Mouse (Mus musculus): ENCODE measurements around the gene Itgb7. TPM values are rescaled to one million over a fixed set of nuclear protein-coding genes. Genes with fewer than 3 reads are reported as not detected.

Gene Itgb7
- total RNA-seq (2021) = 1.5 and 2.0 TPM in 2 replicates
- long read RNA-seq, transcript Itgb7-201 (15 exons, 2,683 nt) = major isoform, 5 of 5 reads
- long read RNA-seq, partial matches to known transcripts = 0 of 5 reads
- long read RNA-seq, other reads (novel, unspliced or antisense) = 0 of 5 reads

DNA sequence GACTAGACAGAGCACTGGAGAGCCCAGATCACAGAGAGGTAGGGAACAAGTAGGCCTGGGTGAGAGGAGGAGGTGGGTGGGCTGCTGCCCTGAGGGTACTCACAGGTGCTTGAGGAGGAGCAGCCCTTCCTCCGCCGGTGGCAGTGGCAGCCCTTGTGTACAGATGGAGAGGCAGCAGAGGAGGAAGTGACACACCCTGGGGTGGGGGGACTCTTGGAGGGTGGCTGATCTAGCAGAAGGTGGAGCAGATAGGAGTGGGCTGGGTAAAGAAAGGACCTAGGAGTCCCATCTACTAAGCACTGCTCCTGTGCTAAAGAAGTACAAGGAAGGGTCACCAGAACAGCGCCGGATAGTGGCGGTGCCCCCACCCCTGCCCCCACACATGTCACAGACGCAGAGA, at the start of gene Itgb7:
Gene Itgb7 (minus strand): TSS at position 197 of the 400 bp plus-strand sequence.
- no peak for DNase-seq

DNA sequence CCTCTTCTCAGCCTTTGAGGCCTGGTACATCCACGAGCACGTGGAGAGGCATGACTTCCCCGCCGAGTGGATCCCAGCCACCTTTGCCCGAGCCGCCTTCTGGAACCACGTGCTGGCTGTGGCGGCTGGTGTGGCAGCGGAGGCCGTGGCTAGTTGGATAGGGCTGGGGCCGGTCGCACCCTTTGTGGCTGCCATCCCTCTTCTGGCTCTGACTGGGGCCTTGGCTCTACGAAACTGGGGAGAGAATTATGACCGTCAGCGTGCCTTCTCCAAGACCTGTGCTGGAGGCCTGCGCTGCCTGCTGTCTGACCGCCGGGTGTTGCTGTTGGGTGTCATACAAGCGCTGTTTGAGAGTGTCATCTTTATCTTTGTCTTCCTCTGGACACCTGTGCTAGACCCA, 48.9 kb upstream of the Itgb7 start:
- DNase-seq = no peak

DNA sequence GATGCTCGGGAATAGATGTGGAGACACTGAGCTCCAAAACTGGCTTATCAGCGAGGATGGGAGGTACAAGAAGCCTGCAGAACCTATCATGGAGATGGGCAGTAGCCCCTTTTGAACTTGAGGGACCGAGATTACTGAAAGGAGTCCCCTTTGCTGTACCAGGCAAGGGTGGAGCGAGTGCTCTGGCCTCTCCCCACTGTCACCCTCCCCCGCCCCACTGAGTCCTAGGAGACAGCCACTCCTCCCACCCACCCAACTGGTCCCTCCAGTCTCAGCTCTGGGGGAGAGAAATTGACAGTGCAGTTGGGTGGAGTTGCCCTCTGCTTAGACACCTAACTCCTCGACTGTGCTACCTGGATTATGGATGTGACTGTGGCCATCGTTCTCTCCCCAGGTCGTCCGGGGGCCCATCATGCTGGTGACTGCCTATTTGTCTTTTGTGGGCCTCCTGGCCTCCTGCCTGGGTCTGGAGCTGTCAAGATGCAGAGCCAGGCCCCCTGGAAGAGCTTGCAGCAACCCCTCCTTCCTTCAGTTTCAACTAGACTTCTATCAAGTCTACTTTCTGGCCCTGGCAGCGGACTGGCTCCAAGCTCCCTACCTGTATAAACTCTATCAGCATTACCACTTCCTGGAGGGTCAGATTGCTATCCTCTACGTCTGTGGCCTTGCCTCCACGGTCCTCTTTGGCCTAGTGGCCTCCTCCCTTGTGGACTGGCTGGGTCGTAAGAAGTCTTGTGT, 48.2 kb upstream of the Itgb7 start:
- DNase-seq = no peak

DNA sequence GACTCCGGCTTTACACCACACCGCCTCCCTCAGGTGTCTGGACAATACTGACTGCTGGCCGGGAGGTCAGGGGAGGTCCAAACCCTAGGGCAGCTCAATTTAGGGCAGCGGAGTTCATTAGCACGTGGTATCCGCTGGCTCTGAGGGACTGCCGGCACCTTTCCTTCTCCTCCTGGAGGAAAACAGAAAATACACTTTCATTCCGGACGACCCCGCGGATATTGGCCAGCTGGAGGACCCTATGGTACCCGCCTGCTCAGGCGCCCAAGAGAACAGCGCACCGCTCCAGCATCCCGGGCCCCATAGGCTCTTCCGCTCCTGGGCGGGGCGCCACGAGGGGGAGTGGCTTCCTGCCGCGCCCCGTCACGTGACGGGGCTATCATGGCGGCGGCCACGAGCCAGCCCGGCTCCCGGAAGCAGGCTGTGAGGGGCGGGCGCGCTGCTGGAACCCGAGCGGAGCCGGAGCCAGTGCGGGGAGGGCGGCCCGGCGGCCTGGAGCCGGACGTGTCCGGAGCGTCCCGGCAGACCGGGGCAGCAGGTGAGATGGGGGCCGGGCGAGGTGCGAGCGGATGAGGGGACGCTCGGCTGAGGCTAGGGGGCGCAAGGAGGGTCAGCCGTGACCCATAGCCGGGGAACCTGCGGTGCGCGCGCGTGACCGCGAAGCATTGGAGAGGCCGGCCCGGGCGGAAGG, 47.5 kb upstream of the Itgb7 start, which contains the start of gene Mfsd5:
Gene Mfsd5 (plus strand): TSS at position 363 of the 691 bp plus-strand sequence.
- peak; percentile 90 for DNase-seq

DNA sequence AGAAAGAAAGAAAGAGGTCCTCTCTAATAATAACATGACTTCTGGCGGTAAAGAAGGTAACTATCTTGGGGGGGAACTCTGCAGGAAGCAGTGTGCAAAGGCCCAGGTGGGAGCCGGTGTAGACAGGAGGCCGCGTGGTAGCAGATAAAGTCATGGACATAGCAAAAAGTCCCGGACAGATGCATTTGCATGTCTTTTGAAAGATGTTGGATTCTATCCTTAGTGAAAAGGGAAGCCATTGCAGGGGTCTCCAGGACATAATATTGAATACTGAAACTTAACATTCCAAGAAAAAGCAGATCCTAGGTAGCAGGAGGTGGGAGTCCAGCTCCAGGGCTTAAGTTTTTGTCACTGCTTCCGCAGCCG, 47.0 kb upstream of the Itgb7 start:
- no peak for DNase-seq

DNA sequence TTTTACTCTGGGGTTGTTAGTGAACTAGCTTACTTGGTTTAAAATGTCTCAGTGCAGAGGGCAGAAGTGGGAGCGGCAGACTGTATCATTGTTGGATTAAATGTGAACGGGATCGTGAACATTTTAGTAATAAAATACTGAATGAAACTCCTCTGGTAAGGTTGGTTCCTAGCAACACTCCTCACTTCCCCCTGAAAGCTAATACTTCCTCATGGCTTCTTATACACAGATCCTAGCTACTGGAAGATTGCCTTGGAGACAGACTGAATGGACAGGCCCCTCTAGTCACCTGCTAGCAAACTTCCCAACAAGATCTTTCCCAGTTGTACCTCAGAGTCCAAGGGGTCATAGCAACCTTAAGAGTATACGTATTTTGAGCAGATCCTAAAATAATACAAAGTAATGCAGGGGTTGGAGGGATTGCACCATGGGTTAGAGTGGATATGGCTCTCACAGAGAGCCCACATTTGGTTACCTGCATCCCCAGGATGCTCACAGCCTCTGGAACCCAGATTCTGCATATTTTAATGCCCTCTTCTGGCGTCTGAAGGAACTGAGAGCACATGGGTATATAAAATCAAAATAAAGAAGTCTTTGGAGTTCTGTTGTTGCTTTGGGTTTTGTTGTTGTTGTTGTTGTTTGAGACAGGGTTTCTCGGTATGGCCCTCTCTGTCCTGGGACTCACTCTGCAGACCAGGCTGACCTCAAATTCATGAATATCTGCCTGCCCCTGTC, 42.4 kb upstream of the Itgb7 start:
- no peak for DNase-seq

DNA sequence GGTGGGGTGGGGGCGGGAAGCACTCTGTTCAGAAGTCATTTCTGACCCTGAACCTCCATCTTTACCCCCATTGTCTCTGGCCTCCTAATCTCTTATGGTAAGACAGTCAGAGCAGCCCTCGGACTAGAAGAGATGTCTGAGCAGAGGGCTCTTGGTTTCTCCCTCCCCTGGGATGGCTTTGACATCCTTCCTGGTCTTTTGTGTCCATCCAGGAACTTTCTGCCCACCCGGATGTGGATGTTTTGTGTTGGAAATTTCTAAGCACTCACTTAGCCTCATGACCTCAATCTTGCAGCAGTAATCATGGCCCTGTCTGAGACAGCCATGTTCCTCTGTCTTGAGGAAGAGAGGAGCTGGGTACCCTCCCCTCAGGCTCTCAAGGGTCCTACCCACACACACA, 39.7 kb upstream of the Itgb7 start:
- no peak for DNase-seq

DNA sequence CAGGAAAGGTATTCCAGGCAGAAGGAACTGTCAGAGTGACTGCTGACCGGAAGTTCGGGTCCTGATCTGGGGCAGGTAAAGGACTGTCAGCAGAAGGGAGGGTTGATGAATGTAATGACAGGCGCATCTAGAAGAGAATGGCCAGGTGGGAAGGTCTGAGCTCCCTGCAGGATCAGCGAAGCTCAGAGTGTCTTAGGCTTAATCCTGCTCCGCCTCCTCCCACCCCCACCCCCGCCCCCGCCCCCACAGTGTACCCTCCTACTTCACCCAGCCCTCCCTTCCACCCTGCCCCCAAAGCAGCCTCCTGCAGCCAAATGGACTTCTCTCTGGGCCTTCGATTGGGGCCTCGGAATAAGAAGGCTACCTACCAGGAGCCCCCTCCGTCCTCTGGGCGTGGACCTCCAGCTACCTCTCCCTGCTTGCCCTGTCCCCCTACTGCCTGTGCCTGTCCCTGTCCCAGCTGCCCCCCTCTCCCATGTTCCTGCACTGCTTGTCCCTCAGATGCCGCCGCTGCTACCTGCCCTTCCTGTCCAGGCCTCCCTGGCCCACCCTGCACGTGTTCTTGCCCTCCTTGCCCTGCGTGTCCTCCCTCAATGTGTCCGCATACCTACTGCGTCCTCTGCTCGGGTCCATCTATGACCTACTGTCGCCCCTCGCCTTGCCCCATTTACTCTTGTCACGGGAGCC, 38.7 kb upstream of the Itgb7 start, which contains the start of gene Gm9918:
Gene Gm9918 (plus strand): TSS at position 290 of the 687 bp plus-strand sequence.
- DNase-seq = no peak

DNA sequence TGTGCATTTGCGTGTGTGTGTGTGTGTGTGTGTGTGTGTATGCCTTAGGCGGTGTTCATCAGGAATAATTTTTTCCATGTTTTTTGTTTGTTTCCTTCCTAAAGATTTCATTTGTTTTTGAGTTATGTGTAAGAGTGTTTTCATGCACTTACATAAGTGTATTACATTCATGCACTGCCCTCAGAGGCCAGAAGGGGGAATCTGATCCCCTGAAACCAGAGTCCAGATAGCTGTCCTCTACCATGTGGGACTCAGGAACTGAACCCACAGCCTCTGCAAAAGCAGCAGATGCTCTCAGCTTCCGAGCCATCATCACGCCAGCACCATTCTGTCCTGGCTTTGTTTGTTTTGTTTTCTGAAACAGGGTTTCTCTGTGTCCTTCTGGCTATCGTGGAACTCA, 33.8 kb upstream of the Itgb7 start:
- no peak for DNase-seq

DNA sequence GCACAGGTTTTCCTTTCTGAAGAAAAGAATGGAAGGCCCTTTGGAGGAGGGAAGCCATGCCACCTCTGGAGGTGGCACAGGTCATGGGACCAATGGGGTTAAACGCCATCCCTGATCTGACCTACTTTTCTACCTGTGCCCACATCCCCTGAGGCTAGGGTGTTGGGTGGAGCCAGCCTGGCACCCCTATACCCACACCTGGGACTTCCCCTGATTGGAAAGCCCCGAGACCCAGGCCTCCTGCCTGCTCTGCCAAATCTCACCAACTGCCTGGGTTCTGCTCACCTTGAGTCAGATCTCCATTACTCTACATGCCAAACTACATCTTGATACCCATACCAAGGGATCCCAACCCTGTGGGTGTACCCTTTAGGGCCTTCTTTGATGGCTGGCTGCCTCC, 31.3 kb upstream of the Itgb7 start:
- DNase-seq = no peak

DNA sequence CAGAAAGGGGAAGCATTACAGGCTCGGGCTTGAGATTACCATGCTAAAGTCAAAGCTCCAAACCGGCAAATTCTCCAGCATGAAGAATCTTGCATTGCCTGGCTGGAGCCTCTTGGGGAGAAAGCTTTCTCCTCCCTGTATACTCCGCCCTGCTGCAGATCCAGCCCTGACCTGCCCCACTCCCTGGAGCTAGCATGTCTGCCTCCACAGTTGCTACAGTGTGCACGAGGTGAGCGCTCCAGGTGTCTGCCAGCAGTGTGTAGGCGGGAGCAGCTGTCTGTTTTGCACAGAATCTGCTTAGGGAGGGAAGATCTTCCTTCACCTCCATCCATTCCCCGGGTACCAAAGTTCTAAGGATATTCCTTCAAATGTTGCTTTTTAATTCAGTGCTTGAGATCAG, 30.8 kb upstream of the Itgb7 start:
- no peak for DNase-seq

DNA sequence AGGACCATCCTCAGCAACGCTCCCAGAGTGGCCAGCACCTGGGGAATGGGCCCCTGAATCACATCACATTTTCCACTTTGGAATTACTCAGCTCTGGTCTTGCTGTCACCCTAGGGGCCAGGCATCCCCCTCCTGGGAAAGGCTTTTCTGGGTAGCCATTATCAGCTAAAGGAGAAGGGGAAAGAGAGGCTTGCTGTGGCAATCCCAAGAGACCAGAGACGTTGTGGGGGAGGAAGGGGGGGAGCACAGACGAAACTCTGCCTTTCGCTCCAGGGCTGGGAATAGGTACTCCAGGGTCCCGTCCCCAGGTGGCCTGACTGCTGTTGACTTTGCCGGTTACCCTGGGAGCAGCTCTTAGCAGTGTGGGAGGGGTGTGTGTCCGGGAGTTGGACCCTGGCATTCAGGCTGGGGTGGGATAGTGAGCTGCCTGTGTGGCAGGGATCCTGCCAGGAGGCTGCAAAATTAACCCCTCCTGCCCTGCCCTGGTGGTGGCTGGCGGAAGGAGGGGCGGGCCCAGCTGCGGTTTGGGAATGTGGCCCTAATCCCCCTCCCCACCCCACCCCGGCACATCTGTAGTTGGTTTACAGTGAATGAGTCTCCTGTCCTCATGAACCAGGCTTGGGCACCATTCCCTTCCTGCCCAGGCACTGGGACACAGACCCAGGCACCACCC, 27.0 kb upstream of the Itgb7 start:
- no peak for DNase-seq

DNA sequence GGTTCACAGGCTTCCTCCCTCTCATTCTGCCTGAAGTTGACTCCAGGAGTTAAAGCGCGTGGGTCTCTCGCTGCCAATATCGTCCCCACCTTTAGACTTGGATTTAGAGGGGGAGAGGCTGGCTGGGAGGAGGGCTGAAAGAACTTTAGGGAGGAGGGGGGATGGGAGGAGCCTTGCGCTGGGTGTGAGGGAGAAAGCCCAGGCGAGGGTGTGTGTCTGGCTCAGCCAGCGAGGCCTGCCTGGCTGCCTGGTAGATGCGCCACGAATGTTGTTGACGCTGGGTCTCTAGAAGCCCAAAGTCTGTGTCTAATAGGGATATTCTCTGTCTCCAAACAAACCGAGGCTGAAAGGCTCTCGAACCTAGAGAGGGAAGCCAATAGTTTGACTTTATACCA, 26.3 kb upstream of the Itgb7 start:
- DNase-seq = no peak

DNA sequence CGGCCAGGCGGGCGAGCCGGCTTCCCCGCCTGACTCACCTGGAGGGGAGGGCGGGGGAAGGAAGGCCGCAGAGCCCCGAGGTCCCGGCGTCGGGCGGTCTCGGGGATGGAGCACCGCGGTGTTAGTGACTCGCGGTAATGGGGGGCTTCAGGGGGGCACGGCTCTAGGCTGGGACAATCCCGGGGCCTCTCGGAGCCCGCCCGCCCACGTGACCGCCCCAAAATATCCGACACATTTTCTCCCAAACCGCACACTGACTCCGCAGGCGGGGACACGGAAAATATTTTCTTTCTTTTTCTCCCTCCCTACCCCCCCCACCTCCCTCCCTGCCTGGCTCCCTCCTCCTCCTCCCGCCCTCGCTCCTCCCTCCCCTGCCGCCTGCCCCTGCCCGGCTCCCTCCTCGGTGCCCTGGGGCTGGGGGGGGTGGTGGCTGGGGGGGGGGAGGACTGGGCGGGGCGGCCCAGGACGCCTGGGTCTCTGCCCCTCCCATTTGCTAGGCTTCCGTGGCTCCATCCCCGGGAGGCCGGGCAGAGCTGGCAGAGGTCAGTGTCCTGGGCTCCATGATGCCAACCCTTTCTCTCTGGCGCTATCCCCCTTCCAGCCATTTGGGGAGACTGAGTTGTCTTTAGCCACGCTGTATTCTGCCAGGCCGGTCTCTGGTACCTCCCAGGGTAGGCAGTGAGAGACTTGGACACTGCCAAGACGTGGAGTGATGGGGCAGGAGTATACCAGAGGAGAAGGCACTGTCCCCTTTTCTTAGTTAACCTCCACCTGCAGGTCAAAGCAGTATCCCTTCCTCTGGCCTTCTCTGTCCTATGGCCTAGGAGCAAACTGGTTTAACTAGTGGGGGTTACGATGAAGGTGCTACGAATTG, 25.7 kb upstream of the Itgb7 start, which contains the start of gene Rarg:
Gene Rarg (minus strand): TSS at position 316 of the 874 bp plus-strand sequence.
- DNase-seq = peak; percentile 63

DNA sequence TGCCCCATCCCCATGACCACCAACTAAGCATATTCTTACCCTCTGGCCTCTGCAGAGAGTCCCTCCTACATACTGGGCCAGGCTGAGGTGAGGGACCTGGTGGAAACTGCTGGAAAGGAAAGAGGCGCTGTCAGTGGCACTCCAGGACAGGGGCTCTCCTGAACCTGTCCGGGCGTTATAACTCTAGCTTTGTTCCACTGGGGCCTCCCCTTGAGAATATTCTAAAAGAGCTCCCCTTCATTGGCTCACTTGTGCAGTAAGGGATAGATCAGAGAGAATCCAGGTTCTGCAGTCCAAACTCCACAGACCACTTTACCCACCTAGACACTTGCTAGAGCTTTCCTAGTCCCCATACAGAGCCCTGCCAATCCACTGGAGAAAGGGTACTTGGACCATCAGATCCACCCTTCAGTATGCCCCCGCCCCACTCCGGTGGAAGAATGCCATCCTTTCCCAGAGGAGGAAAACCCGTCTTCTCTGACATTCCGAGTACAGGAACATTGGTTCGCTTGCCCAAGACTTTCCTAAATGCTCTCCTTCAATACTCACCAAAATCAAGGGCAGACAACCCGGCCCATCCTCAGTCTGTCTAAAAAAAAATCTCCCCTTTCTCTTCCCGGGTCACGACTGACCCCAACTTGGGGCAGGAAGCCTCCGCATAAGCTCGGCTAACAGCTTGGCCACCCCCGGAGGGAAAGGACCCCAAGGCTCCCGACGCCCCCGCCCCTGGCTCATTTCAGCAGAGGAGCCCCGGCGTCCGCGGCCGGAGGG, 24.9 kb upstream of the Itgb7 start:
- no peak for DNase-seq

DNA sequence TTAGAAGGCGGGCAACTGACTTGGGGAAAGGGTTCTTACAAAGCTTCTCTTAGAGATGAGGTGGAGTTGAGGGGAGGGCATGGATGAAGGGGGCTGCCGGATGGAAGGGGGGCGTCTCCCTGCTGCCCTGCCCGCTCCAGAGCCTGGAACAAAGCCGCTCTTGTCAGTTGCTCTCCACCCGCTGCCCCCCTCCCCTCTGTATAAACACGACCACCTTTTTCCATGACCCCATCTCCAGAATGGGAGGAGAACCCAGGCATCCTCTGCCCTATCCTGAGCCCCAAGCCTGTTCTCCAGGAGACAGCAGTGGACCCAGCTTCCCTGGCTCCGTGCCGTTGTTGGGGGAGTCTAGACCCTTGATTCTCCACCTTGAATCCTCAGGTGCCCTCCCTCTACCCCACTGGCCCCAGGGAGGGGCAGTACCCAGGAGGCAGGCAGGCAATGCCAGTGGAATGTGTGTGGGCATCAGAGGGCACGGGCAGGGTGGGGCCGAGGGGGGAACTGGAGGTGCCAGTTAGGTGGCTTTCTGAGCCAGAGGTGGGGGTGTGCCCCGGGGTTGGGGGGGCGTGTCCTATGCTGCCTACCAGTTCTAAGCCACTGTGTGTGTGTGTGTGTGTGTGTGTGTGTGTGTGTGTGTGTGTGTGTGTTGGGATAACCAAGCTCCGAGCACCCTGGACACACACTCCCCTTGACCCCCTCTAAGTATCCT, 24.0 kb upstream of the Itgb7 start:
- no peak for DNase-seq

DNA sequence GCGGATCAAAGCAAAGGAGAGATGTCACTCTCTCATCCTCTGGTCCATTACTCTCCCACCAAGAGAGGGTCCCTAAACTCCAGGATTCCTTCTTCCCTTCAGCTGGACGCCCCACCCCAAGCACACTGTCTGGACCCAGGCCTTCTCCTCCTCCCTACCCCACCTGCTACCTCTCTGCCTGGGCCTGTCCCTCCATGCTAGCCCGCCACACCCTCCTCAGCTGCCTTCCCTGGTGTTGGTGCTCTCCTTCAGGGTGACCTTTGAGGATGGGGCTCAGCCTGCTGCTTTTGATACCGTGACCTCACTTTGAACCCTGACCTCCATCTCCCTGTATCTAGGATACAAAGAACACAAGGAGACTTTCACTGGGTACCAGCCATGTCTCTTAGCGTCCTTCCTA, 18.8 kb upstream of the Itgb7 start:
- DNase-seq = no peak

DNA sequence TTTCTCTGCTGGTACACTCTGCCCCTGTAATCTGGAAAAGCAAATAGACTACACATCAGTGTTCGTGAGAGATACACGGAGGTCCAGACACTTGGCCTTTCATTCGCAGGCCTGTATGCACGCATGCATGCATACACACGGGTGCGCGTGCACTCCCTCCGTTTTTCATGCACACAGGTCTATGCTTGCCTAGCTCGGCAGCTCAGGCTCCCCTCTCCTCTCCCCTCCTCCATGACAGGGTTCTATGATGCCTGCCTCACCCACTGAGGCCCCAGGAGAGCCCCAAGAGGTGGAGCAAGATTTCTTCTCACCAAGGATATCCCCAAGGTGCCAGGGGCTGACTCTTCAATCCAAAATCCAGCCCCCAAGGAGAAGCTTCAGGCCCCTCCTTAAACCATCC, 18.2 kb upstream of the Itgb7 start:
- no peak for DNase-seq

DNA sequence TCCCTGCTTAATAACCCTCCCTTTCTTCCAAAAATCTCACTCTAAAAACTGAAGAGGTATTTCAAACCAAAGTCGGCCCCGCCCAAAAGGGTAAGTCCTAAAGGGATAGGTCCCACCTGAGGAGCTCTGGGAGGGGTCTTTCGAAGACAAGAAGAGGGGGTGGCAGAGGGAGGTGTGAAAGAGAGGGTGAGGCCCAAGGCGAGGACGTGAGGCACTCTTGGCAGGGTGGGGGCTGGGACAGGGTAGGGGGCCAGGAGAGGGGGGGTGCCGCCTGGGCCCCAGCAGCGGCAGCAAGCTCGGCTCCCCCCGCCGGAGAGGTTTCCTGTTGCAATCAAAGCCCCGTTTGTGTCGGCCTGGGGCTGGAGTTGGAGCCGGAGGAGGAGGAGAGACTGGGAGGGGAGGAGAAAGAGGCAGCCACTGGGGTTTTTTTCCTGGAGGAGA, 17.5 kb upstream of the Itgb7 start:
- DNase-seq = no peak

All from adrenal gland, postnatal 25 days (tissue).